Mouse (Mus musculus) central nervous system, embryonic 14 days (tissue): ENCODE results near the gene Med4. TPM values are rescaled to one million over a fixed set of nuclear protein-coding genes. Genes with fewer than 3 reads are reported as not detected.

ENCODE experiments used
- polyA plus RNA-seq: library from polyadenylated mRNA; depleted of rRNA; stranded (reverse); fragments of >200 nt; gene quantifications from 2 replicates; pipeline ENCODE4 v1.2.3, GENCODE M21; 2012; rRNA removed

Gene Med4
- 66.8 and 72.8 TPM in 2 replicates for polyA plus RNA-seq

DNA sequence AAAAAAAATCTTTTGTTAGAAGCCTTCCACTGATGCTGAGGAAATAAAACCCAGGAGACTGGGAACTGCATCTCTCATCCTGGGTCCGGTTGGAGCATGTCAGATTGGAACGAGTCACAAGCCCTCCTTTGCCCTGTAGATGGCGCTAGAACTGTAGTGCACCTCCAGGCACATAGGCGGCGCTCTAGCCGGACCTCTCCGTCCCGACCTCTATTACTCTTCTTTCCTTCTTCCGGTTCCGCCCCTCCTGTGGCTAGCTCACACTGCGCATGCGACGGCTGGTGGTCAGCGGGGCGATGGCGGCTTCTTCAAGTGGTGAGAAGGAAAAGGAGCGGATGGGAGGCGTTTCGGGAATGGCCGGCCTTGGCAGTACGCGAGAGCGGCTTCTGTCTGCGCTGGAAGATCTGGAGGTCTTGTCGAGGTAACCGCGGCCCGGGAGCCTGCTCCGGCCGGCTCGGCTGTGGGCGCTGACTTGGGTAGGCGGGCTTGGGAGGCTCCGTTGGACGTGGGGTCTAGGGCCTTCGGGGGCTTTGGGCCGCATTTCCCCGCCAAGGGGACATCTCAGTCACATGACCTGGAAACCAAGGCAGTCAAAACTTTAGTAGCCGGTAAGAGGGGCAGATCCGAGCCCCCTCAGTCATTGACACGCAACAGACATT is at the start of gene Med4:
Med4 (plus strand) TSS at position 261 of the 659 bp plus-strand sequence.

DNA sequence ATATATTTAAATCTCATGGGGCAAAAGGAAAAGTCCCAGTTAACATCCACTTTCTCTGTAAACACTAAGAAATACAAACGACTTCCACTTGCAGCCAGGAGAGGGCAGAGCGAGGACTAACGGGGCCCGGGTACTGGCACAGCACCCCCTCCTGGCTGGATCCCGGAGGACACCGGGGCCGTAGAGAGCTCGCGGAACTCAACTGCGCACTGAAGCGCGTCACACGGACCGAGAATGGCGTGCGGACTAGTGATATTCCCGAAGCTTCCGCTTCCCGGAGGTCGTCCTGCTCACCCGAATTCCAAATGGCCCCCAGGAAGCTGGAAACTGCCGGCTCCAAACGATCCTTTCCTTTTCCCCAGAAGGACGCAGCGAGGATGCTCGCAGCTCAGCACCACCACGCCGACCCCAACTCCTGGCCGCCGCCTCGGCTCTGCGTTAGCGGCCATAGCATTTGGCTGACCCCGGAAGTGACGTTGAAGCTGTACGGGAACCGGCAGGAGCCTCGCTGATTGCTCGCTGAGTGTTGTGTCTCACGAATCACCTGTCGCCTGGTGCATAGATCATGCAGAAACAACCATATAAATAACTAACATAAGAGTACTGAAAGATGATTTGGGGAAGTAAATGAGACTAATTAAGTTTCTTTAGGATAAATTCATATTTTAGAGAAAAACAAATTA is 15.1 kb downstream of the Med4 start, which contains the start of gene Sucla2:
Sucla2 (plus strand) TSS at position 554 of the 683 bp plus-strand sequence.

DNA sequence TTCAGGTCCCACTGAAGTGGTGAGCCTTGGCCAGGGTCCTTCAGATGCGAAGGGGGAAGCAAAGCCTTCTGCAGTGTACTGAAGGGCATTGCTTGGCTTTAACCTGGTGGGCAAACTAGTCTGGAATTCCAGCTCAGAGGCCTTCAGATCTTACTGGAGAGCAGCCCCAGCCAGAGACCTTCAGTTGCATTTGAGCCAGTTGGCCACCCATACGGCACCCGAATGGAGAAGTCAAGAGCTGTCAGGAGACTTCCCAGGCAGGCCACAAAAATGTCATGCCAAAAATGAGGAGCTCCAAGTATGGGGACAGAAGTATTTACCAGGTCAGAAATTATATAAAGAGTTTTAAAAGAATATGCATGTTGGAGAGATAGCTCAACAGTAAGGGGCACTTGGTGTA is 38.2 kb downstream of the Med4 start, which contains the start of gene Nudt15:
Nudt15 (minus strand) TSS at position 192 of the 400 bp plus-strand sequence.

Other genes with a start within 250 kb of the Med4 start
- 30.2 and 32.3 TPM in 2 replicates for gene Rb1, start 184.2 kb upstream of the Med4 start, polyA plus RNA-seq
- 413 and 423 TPM in 2 replicates for gene Itm2b, start 124.7 kb upstream of the Med4 start, polyA plus RNA-seq
- gene Sucla2, start 15.3 kb downstream of the Med4 start, polyA plus RNA-seq, result 61.8 and 63.3 TPM in 2 replicates
- gene Nudt15, start 38.2 kb downstream of the Med4 start, polyA plus RNA-seq, result 3.3 and 3.7 TPM in 2 replicates
- not detected in 2 replicates for gene Gm21750, start 151.2 kb downstream of the Med4 start, polyA plus RNA-seq